In genomic region chr17:27623360-27624326, GRCm38 (mm10) we compare ENCODE assay signal across 8 mouse cellular contexts. TPM values are rescaled to one million over a fixed set of nuclear protein-coding genes. Genes with fewer than 3 reads are reported as not detected.
DNase-seq lines count a peak whose midpoint lies in the region; ATAC-seq and TF ChIP-seq lines count a peak whose summit lies in the region.

Gene Nudt3 (minus strand): TSS chr17:27623495.

- H3K4me2 ChIP-seq in kidney, embryonic 14.5 days (replicated peaks; ENCODE audit: low read depth, low read length): peak within 1 kb of the TSS; percentile 60
- peak within 1 kb of the TSS; percentile 65 for H3K4me2 ChIP-seq in limb, embryonic 15.5 days
- peak within 1 kb of the TSS; percentile 72 for H3K4me2 ChIP-seq in midbrain, postnatal 0 days (ENCODE audit: low read depth, low read length, poor library complexity, severe bottlenecking)

- H3ac ChIP-seq in C2C12 (ENCODE audit: control insufficient read depth, insufficient read length, low read depth): peak within 1 kb of the TSS; percentile 97

- peaks cover 41% of the 10 kb centered on the region for H3K79me3 ChIP-seq in C2C12 (ENCODE audit: low read depth)

- DNase-seq in brain, embryonic 14.5 days (ENCODE audit: low read depth): peak; percentile 97
- DNase-seq in heart, embryonic 10.5 days (ENCODE audit: low spot score): peak; percentile 94
- DNase-seq in midbrain, postnatal 0 days (ENCODE audit: low spot score): peak; percentile 95
- DNase-seq in spleen, postnatal 10 days (ENCODE audit: low spot score in 2 of 2): peak; percentile 85 to 90

- peak; percentile 98; the same call in 1 of the 2 replicates for TF ChIP-seq POLR2A in brain, embryonic 14.5 days (IDR thresholded peaks at IDR 0.05; ENCODE audit: borderline replicate concordance, extremely low read depth, insufficient read depth, insufficient read length, poor library complexity, severe bottlenecking)

- H3K27ac ChIP-seq in heart, embryonic 10.5 days: peak within 1 kb of the TSS; percentile 100
- peak within 1 kb of the TSS; percentile 94 for H3K27ac ChIP-seq in kidney, embryonic 14.5 days (ENCODE audit: low read depth, low read length)
- peak within 1 kb of the TSS; percentile 95 for H3K27ac ChIP-seq in limb, embryonic 15.5 days
- H3K27ac ChIP-seq in midbrain, postnatal 0 days (ENCODE audit: low read depth, low read length): peak within 1 kb of the TSS; percentile 100

- peak within 1 kb of the TSS; percentile 98 for H3K9ac ChIP-seq in kidney, embryonic 14.5 days (ENCODE audit: low read depth, low read length)
- H3K9ac ChIP-seq in limb, embryonic 15.5 days: peak within 1 kb of the TSS; percentile 96
- H3K9ac ChIP-seq in midbrain, postnatal 0 days (replicated peaks; ENCODE audit: low read length, poor library complexity, severe bottlenecking): peak within 1 kb of the TSS; percentile 99

- no peaks in the 10 kb centered on the region for H3K36me3 ChIP-seq in C2C12 (ENCODE audit: control insufficient read depth, insufficient read depth)
- H3K36me3 ChIP-seq in heart, embryonic 10.5 days: peaks cover 8% of the 10 kb centered on the region
- H3K36me3 ChIP-seq in kidney, embryonic 14.5 days (ENCODE audit: control insufficient read depth, insufficient read depth, low read length): 0 out of 2 replicates have a peak, but pooled peaks cover 2% of the 10 kb centered on the region
- H3K36me3 ChIP-seq in limb, embryonic 15.5 days: no peaks in the 10 kb centered on the region
- no peaks in the 10 kb centered on the region for H3K36me3 ChIP-seq in midbrain, postnatal 0 days (ENCODE audit: insufficient read depth, low read length)

- TF ChIP-seq CTCF in C2C12 (IDR thresholded peaks at IDR 0.05; ENCODE audit: control insufficient read depth, insufficient read depth, insufficient read length): no peak
- no peak for TF ChIP-seq CTCF in brain, embryonic 14.5 days (IDR thresholded peaks at IDR 0.05; ENCODE audit: borderline replicate concordance, extremely low read depth, insufficient read depth, insufficient read length)
- 0 out of 2 replicates have a peak, but pooled peaks have one; percentile 10 for TF ChIP-seq CTCF in midbrain, postnatal 0 days (IDR thresholded peaks at IDR 0.05)

- peak within 1 kb of the TSS; percentile 85 for H3K4me3 ChIP-seq in C2C12 (ENCODE audit: insufficient read depth, poor library complexity, severe bottlenecking)
- peak within 1 kb of the TSS; percentile 99 for H3K4me3 ChIP-seq in heart, embryonic 10.5 days
- peak within 1 kb of the TSS; percentile 96 for H3K4me3 ChIP-seq in kidney, embryonic 14.5 days (ENCODE audit: low read length)
- H3K4me3 ChIP-seq in limb, embryonic 15.5 days: peak within 1 kb of the TSS; percentile 97
- peak within 1 kb of the TSS; percentile 88 for H3K4me3 ChIP-seq in midbrain, postnatal 0 days (ENCODE audit: low read depth, low read length)

- no peaks in the 10 kb centered on the region for H3K27me3 ChIP-seq in C2C12 (ENCODE audit: control insufficient read depth, insufficient read depth, insufficient read length)
- no peaks in the 10 kb centered on the region for H3K27me3 ChIP-seq in heart, embryonic 10.5 days (ENCODE audit: insufficient read depth, poor library complexity, severe bottlenecking)
- H3K27me3 ChIP-seq in kidney, embryonic 14.5 days (ENCODE audit: control insufficient read depth, insufficient read depth, low read length): no peaks in the 10 kb centered on the region
- no peaks in the 10 kb centered on the region for H3K27me3 ChIP-seq in limb, embryonic 15.5 days
- H3K27me3 ChIP-seq in midbrain, postnatal 0 days (ENCODE audit: insufficient read depth, low read length): no peaks in the 10 kb centered on the region

- 8% methylated on average over 91 of the region's 91 CpGs for WGBS in heart, embryonic 10.5 days
- 8% methylated on average over 88 of the region's 91 CpGs for WGBS in kidney, embryonic 14.5 days
- 7% methylated on average over 82 of the region's 91 CpGs for WGBS in limb, embryonic 15.5 days
- WGBS in midbrain, postnatal 0 days: 15% methylated on average over 44 of the region's 91 CpGs

- ATAC-seq in erythroblast, adult 5-6 weeks (replicated peaks; ENCODE audit: low FRiP score, poor library complexity, severe bottlenecking): peak; percentile 88
- ATAC-seq in kidney, embryonic 14.5 days (ENCODE audit: low FRiP score, low TSS enrichment): peak; percentile 89
- ATAC-seq in limb, embryonic 15.5 days (ENCODE audit: insufficient number of reproducible peaks, low FRiP score, low TSS enrichment, low read depth): peak; percentile 89
- ATAC-seq in midbrain, postnatal 0 days (ENCODE audit: low FRiP score): peak; percentile 86

- no peaks in the 10 kb centered on the region for H3K9me3 ChIP-seq in heart, embryonic 10.5 days
- no peaks in the 10 kb centered on the region for H3K9me3 ChIP-seq in kidney, embryonic 14.5 days (ENCODE audit: control insufficient read depth, low read length)
- no peaks in the 10 kb centered on the region for H3K9me3 ChIP-seq in limb, embryonic 15.5 days
- no peaks in the 10 kb centered on the region for H3K9me3 ChIP-seq in midbrain, postnatal 0 days (ENCODE audit: low read length)

- H3K79me2 ChIP-seq in C2C12 (ENCODE audit: control insufficient read depth, insufficient read depth): peaks cover 45% of the 10 kb centered on the region

- peaks cover 40% of the 10 kb centered on the region for H3K4me1 ChIP-seq in heart, embryonic 10.5 days
- H3K4me1 ChIP-seq in kidney, embryonic 14.5 days (ENCODE audit: control insufficient read depth, insufficient read depth, low read length): peaks cover 17% of the 10 kb centered on the region
- peaks cover 32% of the 10 kb centered on the region for H3K4me1 ChIP-seq in limb, embryonic 15.5 days
- peaks cover 4% of the 10 kb centered on the region; the same call in 1 of the 2 replicates for H3K4me1 ChIP-seq in midbrain, postnatal 0 days (ENCODE audit: insufficient read depth, low read length)

TF ChIP-seq in C2C12, 6 proteins besides CTCF, POLR2A, EP300 and RAD21:
- TF ChIP-seq MAX (IDR thresholded peaks at IDR 0.05) (no peak), USF1 (IDR thresholded peaks at IDR 0.05; ENCODE audit: low read depth) (no peak), FOSL1 (IDR thresholded peaks at IDR 0.05; ENCODE audit: insufficient read depth, low read length, poor library complexity, severe bottlenecking) (no peak), MYOD1 (IDR thresholded peaks at IDR 0.05; ENCODE audit: control insufficient read depth, insufficient read length, low read depth) (no peak), MYOG (IDR thresholded peaks at IDR 0.05; ENCODE audit: control insufficient read depth, extremely low read depth, insufficient read length) (no peak), CEBPB (IDR thresholded peaks at IDR 0.05; ENCODE audit: low read depth) (no peak)

RNA-seq across cellular contexts. Expression of gene Nudt3, which starts in this region (rescaled TPM):
- 123 TPM for polyA plus RNA-seq in C2C12 (2012; fragmentation: generic; extraction: Trizol)
- polyA plus RNA-seq in brain, embryonic 14.5 days (2012; rRNA removed): 263 and 287 TPM in 2 replicates
- 16.9 and 23.6 TPM in 2 replicates for total RNA-seq in erythroblast, adult 5-6 weeks (2015; ENCODE audit: low replicate concordance)
- 26.0 and 34.3 TPM in 2 replicates for total RNA-seq in erythroblast, adult 5-6 weeks (2017; ENCODE audit: low replicate concordance)
- polyA plus RNA-seq in heart, embryonic 10.5 days (2016; fragmentation: Nextera tagmentation; extraction: Ambion mirVana): 89.7 and 107 TPM in 2 replicates
- 32.2 and 74.9 TPM in 2 replicates for polyA plus RNA-seq in kidney, embryonic 14.5 days (2014; fragmentation: Nextera tagmentation; extraction: Ambion mirVana)
- polyA plus RNA-seq in limb, embryonic 15.5 days (2015; fragmentation: Nextera tagmentation; extraction: Ambion mirVana): 84.9 and 85.0 TPM in 2 replicates
- total RNA-seq in midbrain, postnatal 0 days (2014; rRNA removed): 280 and 286 TPM in 2 replicates
- polyA plus RNA-seq in midbrain, postnatal 0 days (2015; fragmentation: Nextera tagmentation; extraction: Ambion mirVana): 203 and 211 TPM in 2 replicates

Comparison
In these comparisons a context has a peak if more than half of its experiments do, and no peak if none do; other contexts are left out.
1. Peak in every context shown above with its lines: DNase-seq, ATAC-seq, H3K4me3 ChIP-seq and H3K27ac ChIP-seq.